Mouse (Mus musculus) hindbrain, embryonic 16.5 days (tissue): ENCODE data around the gene Nrxn3. TPM values are rescaled to one million over a fixed set of nuclear protein-coding genes. Genes with fewer than 3 reads are reported as not detected.

Source experiments
- ATAC-seq: fragments of 200-750 bp; cut with Nextera tagmentation; 2 replicates; pipeline ENCODE4 v1.8.0; 2017; ENCODE audit warnings: moderate TSS enrichment, moderate library complexity
- H3K27ac ChIP-seq: fragments of 300-500 bp; sonication (generic); 2 replicates; pipeline ENCODE4 v1.5.1; 2014; ENCODE audit warnings: low read depth, mild to moderate bottlenecking, control low read depth, low read length, moderate library complexity
- H3K27me3 ChIP-seq: fragments of 300-500 bp; sonication (generic); replicated peaks from 2 replicates; pipeline ENCODE4 v1.6.1; 2014; ENCODE audit warnings: low read length; ENCODE audit not compliant: control insufficient read depth, insufficient read depth
- H3K36me3 ChIP-seq: fragments of 300-500 bp; sonication (generic); 2 replicates; pipeline ENCODE4 v1.6.1; 2014; ENCODE audit warnings: mild to moderate bottlenecking, low read length, moderate library complexity, mixed read lengths; ENCODE audit not compliant: control insufficient read depth, insufficient read depth
- H3K4me1 ChIP-seq: fragments of 300-500 bp; sonication (generic); 2 replicates; pipeline ENCODE4 v1.6.1; 2014; ENCODE audit warnings: low read depth, low read length; ENCODE audit not compliant: control insufficient read depth, insufficient read depth
- H3K4me2 ChIP-seq: fragments of 300-500 bp; sonication (generic); 2 replicates; pipeline ENCODE4 v1.6.1; 2014; ENCODE audit warnings: mild to moderate bottlenecking, low read length, control low read depth, moderate library complexity
- H3K4me3 ChIP-seq: fragments of 300-500 bp; sonication (generic); 2 replicates; pipeline ENCODE4 v1.5.1; 2014; ENCODE audit warnings: mild to moderate bottlenecking, low read length, control low read depth, moderate library complexity
- H3K9ac ChIP-seq: fragments of 300-500 bp; sonication (generic); 2 replicates; pipeline ENCODE4 v1.6.1; 2014; ENCODE audit warnings: low read depth, mild to moderate bottlenecking, control low read depth, low read length, moderate library complexity
- H3K9me3 ChIP-seq: fragments of 300-500 bp; sonication (generic); 2 replicates; pipeline ENCODE4 v1.6.1; 2014; ENCODE audit warnings: mild to moderate bottlenecking, low read length, moderate library complexity; ENCODE audit not compliant: control insufficient read depth
- WGBS: fragments of 180-500 bp; shearing (Covaris S2); extraction: QIAGEN DNeasy Blood & Tissue Kit; methylation state at CpG from one replicate; pipeline ENCODE4 v1.1.7; 2014; 5-methylcytosine and 5-hydroxymethylcytosine counted together
- polyA plus RNA-seq: library from polyadenylated mRNA; unstranded; fragments of >200 nt; fragmentation: Nextera tagmentation; extraction: Ambion mirVana; gene quantifications from 2 replicates; pipeline ENCODE4 v1.2.1, GENCODE M21; 2015

Gene Nrxn3
- polyA plus RNA-seq, 1 experiment from 2014 or later = 99.6 TPM

- H3K4me2 ChIP-seq = no peak overlapping the region
- no peaks in the 10 kb centered on the region for H3K36me3 ChIP-seq
- 34% methylated on average over 4 of the region's 4 CpGs for WGBS
- H3K27ac ChIP-seq = no peak overlapping the region
- peak; percentile 54; the same call in 1 of the 2 replicates for ATAC-seq
- no peaks in the 10 kb centered on the region for H3K4me1 ChIP-seq
- H3K27me3 ChIP-seq = no peaks in the 10 kb centered on the region
- no peak overlapping the region for H3K4me3 ChIP-seq
- H3K9me3 ChIP-seq = no peaks in the 10 kb centered on the region
- no peak overlapping the region for H3K9ac ChIP-seq
These were observed 313.4 kb downstream of the Nrxn3 start for GRCm38 (mm10) chr12:89035984-89036618.

GRCm38 (mm10) chr12:89040151-89040550, 317.5 kb downstream of the Nrxn3 start:
- Histone ChIP-seq H3K4me1 (no peaks in the 10 kb centered on the region), H3K9ac (no peak overlapping the region), H3K9me3 (no peaks in the 10 kb centered on the region), H3K27ac (no peak overlapping the region), H3K27me3 (no peaks in the 10 kb centered on the region), H3K4me2 (no peak overlapping the region), H3K36me3 (no peaks in the 10 kb centered on the region), H3K4me3 (no peak overlapping the region)
- ATAC-seq = no peak

- Histone ChIP-seq H3K27me3 (no peaks in the 10 kb centered on the region), H3K9me3 (no peaks in the 10 kb centered on the region), H3K4me1 (no peaks in the 10 kb centered on the region), H3K4me3 (no peak overlapping the region), H3K27ac (no peak overlapping the region), H3K36me3 (no peaks in the 10 kb centered on the region), H3K9ac (no peak overlapping the region), H3K4me2 (no peak overlapping the region)
- 39% methylated on average over 2 of the region's 2 CpGs for WGBS
- ATAC-seq = peak; percentile 88
These were observed 318.9 kb downstream of the Nrxn3 start for GRCm38 (mm10) chr12:89041429-89042107.

- peak; percentile 85 for ATAC-seq
- Histone ChIP-seq H3K4me3 (no peak overlapping the region), H3K4me2 (no peak overlapping the region), H3K36me3 (no peaks in the 10 kb centered on the region), H3K9ac (no peak overlapping the region), H3K27me3 (no peaks in the 10 kb centered on the region), H3K27ac (no peak overlapping the region), H3K9me3 (no peaks in the 10 kb centered on the region), H3K4me1 (no peaks in the 10 kb centered on the region; the same call in 1 of the 2 replicates)
- 19% methylated on average over 3 of the region's 3 CpGs for WGBS
These were observed 326.6 kb downstream of the Nrxn3 start for GRCm38 (mm10) chr12:89049279-89049678.

- no peaks in the 10 kb centered on the region; the same call in 1 of the 2 replicates for H3K4me1 ChIP-seq
- ATAC-seq = no peak
- no peak overlapping the region for H3K4me2 ChIP-seq
- no peak overlapping the region for H3K27ac ChIP-seq
- H3K36me3 ChIP-seq = no peaks in the 10 kb centered on the region
- no peaks in the 10 kb centered on the region for H3K27me3 ChIP-seq
- no peaks in the 10 kb centered on the region for H3K9me3 ChIP-seq
- H3K4me3 ChIP-seq = no peak overlapping the region
- no peak overlapping the region for H3K9ac ChIP-seq
These were observed 327.0 kb downstream of the Nrxn3 start for GRCm38 (mm10) chr12:89049686-89050085.

GRCm38 (mm10) chr12:89072436-89072835, 349.8 kb downstream of the Nrxn3 start:
- Histone ChIP-seq H3K36me3 (no peaks in the 10 kb centered on the region), H3K9me3 (no peaks in the 10 kb centered on the region), H3K27me3 (no peaks in the 10 kb centered on the region), H3K4me3 (no peak overlapping the region), H3K27ac (no peak overlapping the region), H3K4me1 (peaks cover 9% of the 10 kb centered on the region), H3K9ac (no peak overlapping the region), H3K4me2 (no peak overlapping the region)
- no peak for ATAC-seq

GRCm38 (mm10) chr12:89073167-89073743, 350.6 kb downstream of the Nrxn3 start:
- Histone ChIP-seq H3K9me3 (no peaks in the 10 kb centered on the region), H3K4me1 (peaks cover 9% of the 10 kb centered on the region), H3K27me3 (no peaks in the 10 kb centered on the region), H3K27ac (no peak overlapping the region), H3K36me3 (no peaks in the 10 kb centered on the region), H3K4me2 (no peak overlapping the region), H3K9ac (no peak overlapping the region), H3K4me3 (no peak overlapping the region)
- ATAC-seq = no peak
- 84% methylated on average over 5 of the region's 5 CpGs for WGBS

GRCm38 (mm10) chr12:89074551-89075295, 352.0 kb downstream of the Nrxn3 start:
- Histone ChIP-seq H3K36me3 (no peaks in the 10 kb centered on the region), H3K4me2 (no peak overlapping the region; the same call in 1 of the 2 replicates), H3K4me1 (peaks cover 9% of the 10 kb centered on the region), H3K27me3 (no peaks in the 10 kb centered on the region), H3K27ac (no peak overlapping the region), H3K9ac (peak overlapping the region; percentile 14; the same call in 1 of the 2 replicates), H3K9me3 (no peaks in the 10 kb centered on the region), H3K4me3 (no peak overlapping the region)
- 31% methylated on average over 10 of the region's 10 CpGs for WGBS
- peak; percentile 79 for ATAC-seq
